Mouse (Mus musculus): ENCODE data around the gene Mink1. TPM values are rescaled to one million over a fixed set of nuclear protein-coding genes. Genes with fewer than 3 reads are reported as not detected.

Gene Mink1
- polyA plus RNA-seq, 1 experiment from 2014 or later, result 21.2 TPM

Other genes starting within 250 kb of the Mink1 start
- not detected in 2 replicates for gene Alox12e, start 240.3 kb upstream of the Mink1 start, polyA plus RNA-seq (2014; fragmentation: Nextera tagmentation; extraction: Ambion mirVana)
- 0.20 TPM in 1 of 2 replicates, not detected in the other for gene Alox15, start 210.8 kb upstream of the Mink1 start, polyA plus RNA-seq (2014; fragmentation: Nextera tagmentation; extraction: Ambion mirVana)
- 45.2 and 50.8 TPM in 2 replicates for gene Pelp1, start 152.8 kb upstream of the Mink1 start, polyA plus RNA-seq (2014; fragmentation: Nextera tagmentation; extraction: Ambion mirVana)
- 21.9 and 30.3 TPM in 2 replicates for gene Arrb2, start 130.2 kb upstream of the Mink1 start, polyA plus RNA-seq (2014; fragmentation: Nextera tagmentation; extraction: Ambion mirVana)
- gene Med11, start 111.0 kb upstream of the Mink1 start, polyA plus RNA-seq (2014; fragmentation: Nextera tagmentation; extraction: Ambion mirVana), result 46.5 and 50.1 TPM in 2 replicates
- 0.15 and 0.41 TPM in 2 replicates for gene Zmynd15, start 103.4 kb upstream of the Mink1 start, polyA plus RNA-seq (2014; fragmentation: Nextera tagmentation; extraction: Ambion mirVana)
- gene Cxcl16, start 102.9 kb upstream of the Mink1 start, polyA plus RNA-seq (2014; fragmentation: Nextera tagmentation; extraction: Ambion mirVana), result 1.0 and 1.4 TPM in 2 replicates
- gene Tm4sf5, start 57.6 kb upstream of the Mink1 start, polyA plus RNA-seq (2014; fragmentation: Nextera tagmentation; extraction: Ambion mirVana), result 0.49 and 0.64 TPM in 2 replicates
- gene Vmo1, start 48.3 kb upstream of the Mink1 start, polyA plus RNA-seq (2014; fragmentation: Nextera tagmentation; extraction: Ambion mirVana), result 0.55 TPM in 1 of 2 replicates, not detected in the other
- gene Gltpd2, start 43.7 kb upstream of the Mink1 start, polyA plus RNA-seq (2014; fragmentation: Nextera tagmentation; extraction: Ambion mirVana), result 0.39 and 0.50 TPM in 2 replicates
- 964 and 999 TPM in 2 replicates for gene Psmb6, start 37.5 kb upstream of the Mink1 start, polyA plus RNA-seq (2014; fragmentation: Nextera tagmentation; extraction: Ambion mirVana)
- gene Gm40193, start 29.9 kb upstream of the Mink1 start, polyA plus RNA-seq (2014; fragmentation: Nextera tagmentation; extraction: Ambion mirVana), result not detected in 2 replicates
- gene Pld2, start 22.8 kb upstream of the Mink1 start, polyA plus RNA-seq (2014; fragmentation: Nextera tagmentation; extraction: Ambion mirVana), result 2.4 and 3.9 TPM in 2 replicates
- not detected in 2 replicates for gene 4930544D05Rik, start 53.0 kb downstream of the Mink1 start, polyA plus RNA-seq (2014; fragmentation: Nextera tagmentation; extraction: Ambion mirVana)
- gene Chrne, start 56.3 kb downstream of the Mink1 start, polyA plus RNA-seq (2014; fragmentation: Nextera tagmentation; extraction: Ambion mirVana), result not detected in 2 replicates
- gene Gp1ba, start 76.2 kb downstream of the Mink1 start, polyA plus RNA-seq (2014; fragmentation: Nextera tagmentation; extraction: Ambion mirVana), result 1.2 and 1.3 TPM in 2 replicates
- gene Rnf167, start 84.4 kb downstream of the Mink1 start, polyA plus RNA-seq (2014; fragmentation: Nextera tagmentation; extraction: Ambion mirVana), result 89.5 and 99.1 TPM in 2 replicates
- 141 and 148 TPM in 2 replicates for gene Slc25a11, start 84.6 kb downstream of the Mink1 start, polyA plus RNA-seq (2014; fragmentation: Nextera tagmentation; extraction: Ambion mirVana)
- 2,040 and 2,092 TPM in 2 replicates for gene Pfn1, start 91.8 kb downstream of the Mink1 start, polyA plus RNA-seq (2014; fragmentation: Nextera tagmentation; extraction: Ambion mirVana)
- 49.4 and 53.3 TPM in 2 replicates for gene Eno3, start 94.3 kb downstream of the Mink1 start, polyA plus RNA-seq (2014; fragmentation: Nextera tagmentation; extraction: Ambion mirVana)
- gene Spag7, start 106.5 kb downstream of the Mink1 start, polyA plus RNA-seq (2014; fragmentation: Nextera tagmentation; extraction: Ambion mirVana), result 156 and 173 TPM in 2 replicates
- 8.2 and 11.8 TPM in 2 replicates for gene Camta2, start 125.2 kb downstream of the Mink1 start, polyA plus RNA-seq (2014; fragmentation: Nextera tagmentation; extraction: Ambion mirVana)
- 0.71 and 0.96 TPM in 2 replicates for gene Inca1, start 137.3 kb downstream of the Mink1 start, polyA plus RNA-seq (2014; fragmentation: Nextera tagmentation; extraction: Ambion mirVana)
- 7.2 and 10.2 TPM in 2 replicates for gene Kif1c, start 137.7 kb downstream of the Mink1 start, polyA plus RNA-seq (2014; fragmentation: Nextera tagmentation; extraction: Ambion mirVana)
- 5.8 and 6.3 TPM in 2 replicates for gene Zfp3, start 201.3 kb downstream of the Mink1 start, polyA plus RNA-seq (2014; fragmentation: Nextera tagmentation; extraction: Ambion mirVana)
- not detected in 2 replicates for gene Scimp, start 249.7 kb downstream of the Mink1 start, polyA plus RNA-seq (2014; fragmentation: Nextera tagmentation; extraction: Ambion mirVana)

Data from limb, embryonic 11.5 days (tissue).